Mouse (Mus musculus) gastrocnemius, adult 2 months (tissue): ENCODE data around the gene Icos. TPM values are rescaled to one million over a fixed set of nuclear protein-coding genes. Genes with fewer than 3 reads are reported as not detected.

Experiments used
- DNase-seq: peaks from one replicate; pipeline ENCODE4 v3.0.0; 2022
- H3K27ac ChIP-seq: fragments of 200-600 bp; 2 replicates; pipeline ENCODE4 v1.8.1; 2022; ENCODE audit warnings: mild to moderate bottlenecking
- H3K4me3 ChIP-seq: fragments of 200-600 bp; 2 replicates; pipeline ENCODE4 v1.8.1; 2022; ENCODE audit warnings: mild to moderate bottlenecking, moderate library complexity
- CTCF ChIP-seq: fragments of 200-600 bp; IDR thresholded peaks from 2 replicates; pipeline ENCODE4 v1.8.1; 2022; ENCODE audit warnings: antibody characterized with exemption, mild to moderate bottlenecking, moderate library complexity
- intact Hi-C: fragments of 180-260 bp; cut with DNase I; formaldehyde crosslinking; loops from one replicate; pipeline ENCODE4 v1.15.1; 2025
- total RNA-seq, 2 experiments: library from RNA; stranded (reverse); gene quantifications; 2 replicates each; pipeline ENCODE4 v1.2.3; 2021

Gene Icos
- total RNA-seq, 2 experiments from 2014 or later, result 0.13 TPM; not detected in 1

GRCm38 (mm10) chr1:61026712-61027111, 49.0 kb downstream of the Icos start:
- DNase-seq, result no peak
- TF ChIP-seq CTCF, result no peak
- H3K4me3 ChIP-seq, result no peak overlapping the region
- intact Hi-C loops, result no loop called here
- H3K27ac ChIP-seq, result no peak overlapping the region

GRCm38 (mm10) chr1:61027519-61027918, 49.8 kb downstream of the Icos start:
- intact Hi-C loops, result no loop called here
- no peak overlapping the region for H3K27ac ChIP-seq
- no peak overlapping the region for H3K4me3 ChIP-seq
- TF ChIP-seq CTCF, result no peak
- no peak for DNase-seq

- TF ChIP-seq CTCF, result no peak
- Histone ChIP-seq H3K27ac (no peak overlapping the region), H3K4me3 (no peak overlapping the region)
- intact Hi-C loops, result no loop called here
- no peak for DNase-seq
Measured at GRCm38 (mm10) chr1:61029919-61030318, 52.2 kb downstream of the Icos start.

GRCm38 (mm10) chr1:61030532-61030931, 52.8 kb downstream of the Icos start:
- DNase-seq, result no peak
- intact Hi-C loops, result no loop called here
- no peak for TF ChIP-seq CTCF
- Histone ChIP-seq H3K4me3 (no peak overlapping the region), H3K27ac (no peak overlapping the region)

GRCm38 (mm10) chr1:61035270-61035669, 57.5 kb downstream of the Icos start:
- no peak overlapping the region for H3K27ac ChIP-seq
- intact Hi-C loops, result no loop called here
- H3K4me3 ChIP-seq, result no peak overlapping the region
- no peak for DNase-seq
- no peak for TF ChIP-seq CTCF

- DNase-seq, result no peak
- Histone ChIP-seq H3K4me3 (no peak overlapping the region), H3K27ac (no peak overlapping the region)
- TF ChIP-seq CTCF, result no peak
- intact Hi-C loops, result no loop called here
Measured at GRCm38 (mm10) chr1:61038223-61038622, 60.5 kb downstream of the Icos start.

- DNase-seq, result no peak
- Histone ChIP-seq H3K4me3 (no peak overlapping the region), H3K27ac (no peak overlapping the region)
- intact Hi-C loops, result no loop called here
- no peak for TF ChIP-seq CTCF
Measured at GRCm38 (mm10) chr1:61039310-61039709, 61.6 kb downstream of the Icos start.

GRCm38 (mm10) chr1:61040401-61040800, 62.7 kb downstream of the Icos start:
- no peak for DNase-seq
- H3K27ac ChIP-seq, result no peak overlapping the region
- TF ChIP-seq CTCF, result no peak
- no peak overlapping the region for H3K4me3 ChIP-seq
- intact Hi-C loops, result no loop called here

GRCm38 (mm10) chr1:61042842-61043241, 65.1 kb downstream of the Icos start:
- no peak overlapping the region for H3K4me3 ChIP-seq
- intact Hi-C loops, result no loop called here
- DNase-seq, result no peak
- TF ChIP-seq CTCF, result no peak
- H3K27ac ChIP-seq, result no peak overlapping the region

GRCm38 (mm10) chr1:61046055-61046705, 68.5 kb downstream of the Icos start:
- intact Hi-C loops, result no loop called here
- H3K4me3 ChIP-seq, result no peak overlapping the region
- no peak overlapping the region for H3K27ac ChIP-seq
- DNase-seq, result no peak
- no peak for TF ChIP-seq CTCF

- no peak for DNase-seq
- Histone ChIP-seq H3K27ac (no peak overlapping the region), H3K4me3 (no peak overlapping the region)
- no peak for TF ChIP-seq CTCF
- intact Hi-C loops, result no loop called here
Measured at GRCm38 (mm10) chr1:61047336-61047735, 69.6 kb downstream of the Icos start.

Other genes with a start within 250 kb of the Icos start
- gene Ctla4, start 90.9 kb upstream of the Icos start, total RNA-seq, result under 1 TPM in 1 of 2 experiments, not detected in 1; 0.45 TPM